Mouse (Mus musculus) urinary bladder, postnatal 4 days (tissue): ENCODE measurements at regions not wholly inside any gene's neighbourhood (a gene's known extent, or its start where the extent isn't known, plus 50 kb on each side); places are given as distances from the start of the nearest gene placed in this dataset.

Source experiments
- DNase-seq, 2 experiments: peaks; one replicate each; pipeline ENCODE4 v3.0.0; 2021 to 2022; ENCODE audit warnings: low spot score in 2 of 2

DNA sequence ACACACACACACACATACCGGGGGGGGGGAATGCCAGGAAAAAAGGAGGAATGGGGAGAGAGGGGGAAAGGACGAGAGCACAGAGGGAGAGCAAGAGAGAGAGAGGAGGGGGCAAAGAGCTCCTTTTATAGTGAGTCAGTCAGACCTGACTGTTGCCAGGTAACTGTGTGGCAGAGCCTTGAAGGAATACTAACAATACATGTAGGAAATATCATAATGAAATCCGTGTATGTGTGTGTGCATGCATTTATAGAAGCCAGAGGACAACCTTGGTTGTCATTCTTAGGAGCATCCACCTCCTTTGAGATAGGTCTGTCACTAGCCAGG is 127.6 kb upstream of the Med14 start:
- no peak for DNase-seq

- no peak for DNase-seq
Measured at GRCm38 (mm10) chrX:12888708-12889481, 127.0 kb upstream of the Med14 start.

GRCm38 (mm10) chrX:12888010-12888707 is 126.3 kb upstream of the Med14 start:
- DNase-seq, result no peak

DNA sequence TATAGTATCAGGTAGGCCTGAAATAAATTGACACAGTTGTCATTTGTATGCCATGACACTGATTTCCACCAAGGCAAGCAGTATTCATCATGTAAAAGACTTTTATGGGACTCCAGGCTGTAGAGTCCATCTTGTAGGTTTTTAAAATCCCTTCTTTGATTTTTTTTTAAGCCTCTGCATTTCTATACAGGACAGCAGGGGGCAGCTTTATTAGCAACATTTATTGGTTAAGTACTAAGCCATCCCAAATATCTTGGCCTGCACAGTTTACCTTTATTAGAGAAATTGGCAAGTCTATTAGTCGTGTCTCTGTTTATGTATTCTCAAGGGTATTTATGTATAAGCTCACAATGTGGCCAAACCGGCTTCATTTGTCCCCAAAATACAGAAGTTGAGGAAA is 125.6 kb upstream of the Med14 start:
- no peak for DNase-seq

DNA sequence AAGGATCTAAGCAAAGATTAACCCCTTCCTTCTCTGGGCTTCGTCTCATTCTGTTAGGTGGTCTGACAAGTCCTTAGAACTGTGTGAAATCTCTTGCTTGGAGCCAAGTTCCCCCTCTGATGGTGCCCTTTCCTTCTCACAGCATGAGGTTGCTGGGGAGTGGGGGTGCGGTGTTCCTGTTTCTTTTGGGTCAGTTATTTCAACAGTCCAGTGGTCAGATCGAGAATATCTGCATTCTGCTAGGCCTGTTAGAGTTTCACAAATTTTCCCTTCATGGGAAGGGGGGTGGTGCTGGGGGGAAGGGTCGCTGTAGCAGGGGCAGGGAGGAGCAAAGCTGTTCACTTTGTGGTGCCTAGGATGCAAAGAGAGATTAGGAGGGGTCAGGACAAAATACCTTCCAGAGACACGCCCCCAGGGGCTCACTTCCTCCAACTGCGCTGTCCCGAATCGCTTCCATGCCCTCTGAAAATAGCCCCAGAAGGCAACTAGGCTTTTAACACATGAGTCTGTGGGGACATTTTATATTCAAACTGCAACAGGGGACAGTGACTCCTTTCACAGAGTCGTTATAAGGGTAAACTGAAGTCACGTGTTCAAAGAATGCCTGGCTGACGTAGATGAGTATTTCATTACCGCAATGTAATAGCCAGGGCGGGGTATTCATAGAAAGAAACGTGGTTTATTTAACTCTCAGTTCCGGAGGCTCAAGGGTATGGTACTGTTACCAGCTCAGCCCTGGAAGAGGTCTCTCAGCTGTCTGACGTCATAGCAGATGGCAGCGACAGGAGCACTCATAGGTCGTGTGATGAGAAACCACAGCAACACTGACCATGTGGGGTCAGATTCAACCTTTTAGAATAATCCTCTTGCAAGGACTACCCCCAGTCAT is 124.5 kb upstream of the Med14 start:
- DNase-seq, result no peak

DNA sequence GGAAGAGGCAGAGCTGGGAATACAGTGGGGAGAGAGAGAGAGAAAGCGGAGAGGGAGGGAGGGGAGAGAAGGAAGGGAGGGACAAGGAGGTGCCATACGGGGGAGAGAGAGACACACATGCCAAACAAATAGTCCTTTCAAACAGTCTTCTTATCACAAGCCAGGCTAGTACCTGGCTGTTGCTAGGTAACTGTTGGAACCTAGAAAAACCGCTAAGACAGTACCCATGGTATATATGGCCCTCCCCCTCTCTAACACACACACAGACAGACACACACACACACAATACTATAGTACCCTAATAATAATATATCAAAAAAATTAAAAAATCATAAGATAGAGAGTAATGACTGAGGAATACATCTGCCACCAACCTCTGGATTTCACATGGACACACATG is 117.4 kb upstream of the Med14 start:
- no peak for DNase-seq

GRCm38 (mm10) chrX:12877506-12877905 is 115.6 kb upstream of the Med14 start:
- no peak for DNase-seq

- DNase-seq, result peak; percentile 63 to 78
Measured at GRCm38 (mm10) chrX:12873698-12874144, 111.8 kb upstream of the Med14 start.

DNA sequence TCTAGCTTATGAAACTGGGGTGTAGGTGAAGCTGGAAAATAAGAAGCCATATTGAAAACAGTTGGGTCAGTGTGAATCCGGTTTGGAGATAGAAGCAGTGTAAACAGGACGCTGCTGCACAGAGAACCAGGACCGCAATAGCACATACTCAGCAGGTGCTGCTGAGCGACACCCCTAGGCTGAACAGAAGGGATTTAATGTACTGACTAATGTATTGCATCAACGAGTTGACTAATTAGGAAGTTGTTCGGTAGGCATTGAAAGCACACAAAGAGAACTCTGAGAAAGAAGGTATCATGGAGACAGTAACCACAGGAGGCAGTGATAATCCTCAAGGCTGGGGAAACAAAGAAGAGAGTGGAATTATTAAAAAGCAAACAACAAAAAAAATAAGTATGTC is 111.4 kb upstream of the Med14 start:
- no peak for DNase-seq

- no peak for DNase-seq
Measured at GRCm38 (mm10) chrX:12866885-12867498, 105.1 kb upstream of the Med14 start.

- DNase-seq, result no peak
Measured at GRCm38 (mm10) chrX:12866176-12866575, 104.3 kb upstream of the Med14 start.

- no peak for DNase-seq
Measured at GRCm38 (mm10) chrX:12860168-12860567, 98.3 kb upstream of the Med14 start.

DNA sequence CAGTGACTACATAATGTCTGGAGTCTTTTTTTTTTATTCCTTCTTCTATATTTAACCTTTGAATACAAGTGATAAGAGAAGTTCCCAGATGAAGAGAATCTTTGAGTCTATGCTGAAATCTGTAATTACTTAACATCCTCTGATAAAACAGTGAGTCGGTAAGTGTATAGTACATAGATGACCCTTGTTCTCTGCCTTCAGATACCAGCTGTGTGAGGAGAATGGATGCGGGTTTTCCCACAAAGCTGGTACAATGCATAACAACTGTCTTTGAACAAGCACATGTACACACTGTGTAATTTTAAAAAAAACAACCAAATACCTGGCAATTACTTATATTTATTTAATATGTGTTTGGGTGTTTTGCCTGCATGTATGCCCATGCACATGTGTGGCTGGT is 96.9 kb upstream of the Med14 start:
- no peak for DNase-seq

DNA sequence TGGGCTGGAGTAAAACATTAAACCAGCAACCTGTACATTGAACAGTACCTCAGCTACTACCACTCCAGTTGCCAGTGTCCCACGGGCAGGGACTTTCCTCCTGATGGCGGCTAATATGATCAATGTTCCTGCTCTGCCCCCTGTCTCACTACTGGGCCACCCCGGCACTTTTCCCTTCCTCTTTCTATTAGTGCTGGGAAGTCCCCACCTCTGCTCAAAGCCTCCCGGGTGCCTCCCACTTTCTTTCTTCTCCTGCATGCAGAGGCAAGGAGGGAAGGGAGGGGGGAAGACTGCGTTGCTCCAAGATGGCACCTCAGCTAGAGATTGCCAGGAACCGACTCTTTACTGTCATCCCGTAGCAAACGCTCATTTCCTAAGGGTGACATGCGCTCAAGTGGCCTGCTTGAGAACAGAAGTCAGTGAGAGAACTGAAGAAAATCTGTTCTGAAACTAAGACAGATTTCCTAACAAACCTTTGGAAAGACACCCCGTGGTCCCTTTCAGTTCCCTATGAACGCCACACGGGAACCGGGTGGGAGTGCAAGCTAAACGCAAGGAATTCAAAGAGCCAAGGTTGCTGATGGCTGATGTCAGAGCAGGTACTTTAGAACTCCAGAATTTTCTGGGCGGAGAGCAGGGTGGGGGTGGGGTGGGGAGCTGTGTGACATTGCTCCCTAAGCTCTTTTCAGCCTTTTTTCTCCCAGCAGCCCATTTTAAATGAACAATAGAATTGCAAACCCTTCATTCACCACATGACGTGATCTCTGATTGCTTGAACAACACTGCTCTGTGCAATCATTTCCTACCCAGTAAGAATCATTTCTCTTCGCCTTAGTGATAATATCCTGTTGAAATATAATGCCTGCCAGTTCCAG is 96.2 kb upstream of the Med14 start:
- peak in 1 of 2 experiments; percentile 27 for DNase-seq

GRCm38 (mm10) chrX:12855425-12855824 is 93.6 kb upstream of the Med14 start:
- DNase-seq, result no peak

DNA sequence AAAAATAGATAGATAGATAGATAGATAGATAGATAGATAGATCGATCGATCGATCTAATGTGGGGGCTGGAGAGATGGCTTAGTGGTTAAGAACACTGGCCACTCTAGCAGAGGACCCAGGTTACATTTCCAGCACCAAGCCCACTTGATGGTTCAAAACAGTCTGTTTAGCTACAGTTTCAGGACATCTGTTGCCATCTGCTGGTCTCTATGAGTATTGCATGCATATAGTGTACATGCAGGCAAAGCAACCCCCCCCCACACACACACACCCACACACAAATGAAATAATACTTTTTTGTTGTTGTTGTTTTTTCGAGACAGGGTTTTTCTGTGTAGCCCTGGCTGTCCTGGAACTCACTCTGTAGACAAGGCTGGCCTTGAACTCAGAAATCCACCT is 89.8 kb upstream of the Med14 start:
- DNase-seq, result no peak

DNA sequence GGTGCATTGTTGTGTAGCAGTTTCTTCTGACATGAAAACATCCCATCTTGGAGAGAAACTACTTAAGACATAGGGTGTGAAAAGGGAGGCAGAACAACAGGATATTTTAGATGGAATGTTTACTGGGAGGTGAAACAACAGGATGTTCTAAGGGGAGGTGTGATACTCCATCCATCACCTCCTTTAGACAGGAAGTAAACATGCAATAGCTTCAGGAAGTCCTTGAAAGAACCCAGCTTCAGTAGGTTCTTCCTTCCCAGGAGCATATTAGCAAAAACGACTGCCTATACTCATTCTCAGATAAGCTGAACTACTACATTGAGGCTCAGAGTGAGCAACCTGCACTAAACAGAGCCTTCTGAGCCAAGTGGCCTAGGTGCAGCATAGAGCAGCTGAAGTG is 82.6 kb upstream of the Med14 start:
- DNase-seq, result no peak

DNA sequence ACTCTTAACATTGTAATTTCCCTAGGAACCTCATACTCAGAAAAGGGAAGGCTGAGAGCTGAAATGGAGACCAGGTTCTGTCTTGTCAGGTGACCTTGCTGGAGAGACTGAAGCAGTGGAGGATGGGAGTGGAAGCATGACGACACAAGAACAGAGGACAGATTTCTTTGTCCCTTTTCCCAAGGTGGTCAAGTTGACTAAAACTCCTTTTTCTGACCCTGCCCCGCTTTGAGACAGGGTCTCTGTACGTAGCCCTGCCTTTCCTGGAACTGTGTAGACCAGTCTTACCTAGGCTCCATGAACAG is 79.1 kb upstream of the Med14 start:
- DNase-seq, result no peak

- peak; percentile 82 to 87 for DNase-seq
Measured at GRCm38 (mm10) chrX:12840160-12841020, 78.5 kb upstream of the Med14 start.
